22 mouse cellular contexts compared by ENCODE assay signal in the genomic region with DNA sequence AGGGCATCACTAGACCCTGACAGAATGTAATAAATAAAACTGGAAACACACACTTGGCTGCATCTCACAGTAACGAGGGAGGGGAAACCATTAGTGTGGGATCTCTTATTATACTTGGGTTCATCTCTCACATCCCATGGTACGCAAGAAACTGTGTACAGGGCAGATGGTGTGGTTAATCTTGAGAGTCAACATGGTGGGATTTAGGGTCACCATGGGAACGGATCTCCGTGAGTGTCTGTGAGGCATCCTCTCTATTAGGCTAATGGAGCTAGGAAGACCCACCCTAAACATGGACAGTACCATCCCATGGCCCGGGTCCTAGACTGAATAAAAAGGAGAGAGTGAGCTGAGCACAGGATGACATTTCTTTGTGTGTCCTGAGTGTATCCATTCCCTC.
"Had no signal": no experiment of that assay in that cellular context is flagged by ENCODE, and none has a peak within 500 bp of the region (broad histone marks: within the 10 kb centered on the region; RNA-seq: fewer than 3 reads in every experiment).

No protein-coding gene starts in this region.

- H3K4me2 ChIP-seq: heart, embryonic 11.5 days; heart, embryonic 13.5 days; heart, embryonic 15.5 days; hindbrain, embryonic 12.5 days; hindbrain, embryonic 14.5 days; intestine, embryonic 15.5 days; limb, embryonic 12.5 days; liver, embryonic 11.5 days had no signal

- H3K4me1 ChIP-seq: heart, embryonic 13.5 days; hindbrain, embryonic 12.5 days; intestine, embryonic 15.5 days had no signal

- H3K36me3 ChIP-seq: heart, embryonic 13.5 days; heart, embryonic 15.5 days; hindbrain, embryonic 10.5 days; hindbrain, embryonic 12.5 days; intestine, embryonic 15.5 days; limb, embryonic 10.5 days; limb, embryonic 12.5 days had no signal

- H3K9ac ChIP-seq: heart, embryonic 13.5 days; heart, embryonic 15.5 days; hindbrain, embryonic 12.5 days; hindbrain, embryonic 14.5 days; intestine, embryonic 15.5 days; limb, embryonic 12.5 days had no signal

- H3K9me3 ChIP-seq: heart, embryonic 13.5 days; heart, embryonic 15.5 days; hindbrain, embryonic 12.5 days; intestine, embryonic 15.5 days; limb, embryonic 10.5 days; limb, embryonic 12.5 days had no signal

- DNase-seq: gastrocnemius, postnatal 25 days; heart, adult 2 months; heart, postnatal 14 days; heart, postnatal 4 days; kidney, adult 18-20 months; kidney, adult 8-10 months; kidney, postnatal 10 days; liver had no signal

- H3K27me3 ChIP-seq: heart, embryonic 13.5 days; hindbrain, embryonic 12.5 days; intestine, embryonic 15.5 days; limb, embryonic 12.5 days had no signal

- H3K27ac ChIP-seq: heart, adult 2 months; heart, embryonic 13.5 days; heart, embryonic 15.5 days; hindbrain, embryonic 10.5 days; hindbrain, embryonic 12.5 days; hindbrain, embryonic 14.5 days; intestine, embryonic 15.5 days; layer of hippocampus, adult 2 months; limb, embryonic 10.5 days; limb, embryonic 12.5 days had no signal

- ATAC-seq: inflammation-experienced regulatory T-cells, adult 6 months; intestine, embryonic 15.5 days; intestine, postnatal 0 days had no signal

- H3K4me3 ChIP-seq: heart, adult 2 months; heart, embryonic 13.5 days; heart, embryonic 15.5 days; hindbrain, embryonic 10.5 days; hindbrain, embryonic 12.5 days; intestine, embryonic 15.5 days; layer of hippocampus, adult 2 months; left cerebral cortex, adult 2 months; limb, embryonic 10.5 days; limb, embryonic 12.5 days had no signal
